ENCODE assay signal across 8 mouse cellular contexts in genomic region chr5:129942073-129942939, GRCm38 (mm10). TPM values are rescaled to one million over a fixed set of nuclear protein-coding genes. Genes with fewer than 3 reads are reported as not detected.
A peak's percentile ranks its signal among the peaks of the same experiment; 100 is the strongest.
DNase-seq lines count a peak whose midpoint lies in the region; ATAC-seq lines count a peak whose summit lies in the region.
"Not testable (repeated sequence)": the region's sequence is repeated elsewhere in the genome, so short reads cannot be mapped to it uniquely, and the experiment has no call there.

No protein-coding gene starts in this region.

- H3K27ac ChIP-seq in embryonic facial prominence, embryonic 10.5 days (replicated peaks): peak overlapping the region; percentile 90
- peak overlapping the region; percentile 73 for H3K27ac ChIP-seq in intestine, embryonic 15.5 days

- ATAC-seq in intestine, embryonic 15.5 days: peak; percentile 52
- ATAC-seq in megakaryocyte-erythroid progenitor cell, adult 5-6 weeks (replicated peaks; ENCODE audit: low FRiP score, low TSS enrichment, poor library complexity, severe bottlenecking): 0 out of 2 replicates have a peak, but pooled peaks have one; percentile 4

- not testable (repeated sequence) for H3K9me3 ChIP-seq in embryonic facial prominence, embryonic 10.5 days; intestine, embryonic 15.5 days

- H3K27me3 ChIP-seq in embryonic facial prominence, embryonic 10.5 days (replicated peaks; ENCODE audit: low read depth, poor library complexity, severe bottlenecking); intestine, embryonic 15.5 days (replicated peaks): not testable (repeated sequence)

- intact Hi-C loops in left cerebral cortex, postnatal 36 days (cut with DNase I): loop anchor here (5.0 kb wide), 1 partner anchor 35 kb away; the partner anchor contains the start of gene Nupr1l

- peak; percentile 31 for DNase-seq in adrenal gland, adult 8-10 months
- DNase-seq in embryonic facial prominence, embryonic 10.5 days (ENCODE audit: low spot score): peak; percentile 57
- DNase-seq in gastrocnemius, postnatal 4 days (ENCODE audit: low spot score in 2 of 2): peak; percentile 25 to 28
- peak; percentile 22 to 28 for DNase-seq in left cerebral cortex, postnatal 36 days (ENCODE audit: low spot score in 2 of 2)
- DNase-seq in right cerebral cortex, postnatal 14 days: peak; percentile 23
- peak; percentile 46 for DNase-seq in yolk sac, embryonic 10.5 days (ENCODE audit: low spot score)

- H3K36me3 ChIP-seq in embryonic facial prominence, embryonic 10.5 days (replicated peaks): peaks cover 23% of the 10 kb centered on the region
- H3K36me3 ChIP-seq in intestine, embryonic 15.5 days: not testable (repeated sequence)

- 2% methylated on average over 55 of the region's 82 CpGs for WGBS in embryonic facial prominence, embryonic 10.5 days
- 1% methylated on average over 45 of the region's 82 CpGs for WGBS in intestine, embryonic 15.5 days

- peak overlapping the region; percentile 91 for H3K9ac ChIP-seq in intestine, embryonic 15.5 days

- peak overlapping the region; percentile 96 for H3K4me3 ChIP-seq in embryonic facial prominence, embryonic 10.5 days
- peak overlapping the region; percentile 89 for H3K4me3 ChIP-seq in intestine, embryonic 15.5 days (replicated peaks)

- H3K4me2 ChIP-seq in intestine, embryonic 15.5 days (replicated peaks): peak overlapping the region; percentile 77

- peaks cover 15% of the 10 kb centered on the region for H3K4me1 ChIP-seq in embryonic facial prominence, embryonic 10.5 days
- not testable (repeated sequence) for H3K4me1 ChIP-seq in intestine, embryonic 15.5 days (replicated peaks)

RNA-seq across cellular contexts. Expression of gene Vkorc1l1, which starts 0.5 kb away (rescaled TPM):
- 10 to 100 TPM; 29.2 to 38.6 (median 34.6) TPM for total RNA-seq in adrenal gland, adult 8-10 months (2022)
- polyA plus RNA-seq in embryonic facial prominence, embryonic 10.5 days (2016; fragmentation: Nextera tagmentation; extraction: Ambion mirVana): 29.2 and 34.7 TPM in 2 replicates
- total RNA-seq in gastrocnemius, postnatal 4 days (2021): 10 to 100 TPM; 21.3 to 22.0 TPM
- 26.5 and 30.9 TPM in 2 replicates for polyA plus RNA-seq in intestine, embryonic 15.5 days (2015; fragmentation: Nextera tagmentation; extraction: Ambion mirVana)
- 10 to 100 TPM; 45.5 to 45.8 TPM for total RNA-seq in left cerebral cortex, postnatal 36 days (2021)
- 60.1 and 75.7 TPM in 2 replicates for total RNA-seq in megakaryocyte-erythroid progenitor cell, adult 5-6 weeks (2014; fragmentation: Nextera tagmentation)
- 61.7 and 81.5 TPM in 2 replicates for total RNA-seq in megakaryocyte-erythroid progenitor cell, adult 5-6 weeks (2017)

RNA-seq across cellular contexts. Expression of gene Nupr1l, which starts 34.0 kb away (rescaled TPM):
- total RNA-seq in adrenal gland, adult 8-10 months (2022): 1 to 10 TPM; 3.3 to 7.2 (median 5.0) TPM
- polyA plus RNA-seq in embryonic facial prominence, embryonic 10.5 days (2016; fragmentation: Nextera tagmentation; extraction: Ambion mirVana): 3.5 and 3.7 TPM in 2 replicates
- 1 to 10 TPM; 1.5 to 1.8 TPM for total RNA-seq in gastrocnemius, postnatal 4 days (2021)
- 1.8 and 1.9 TPM in 2 replicates for polyA plus RNA-seq in intestine, embryonic 15.5 days (2015; fragmentation: Nextera tagmentation; extraction: Ambion mirVana)
- 1 to 10 TPM; 1.1 to 3.8 TPM for total RNA-seq in left cerebral cortex, postnatal 36 days (2021)
- 2.7 and 15.3 TPM in 2 replicates for total RNA-seq in megakaryocyte-erythroid progenitor cell, adult 5-6 weeks (2014; fragmentation: Nextera tagmentation)
- total RNA-seq in megakaryocyte-erythroid progenitor cell, adult 5-6 weeks (2017): 0.75 and 1.1 TPM in 2 replicates

RNA-seq across cellular contexts. Expression of gene Phkg1, which starts 44.0 kb away (rescaled TPM):
- total RNA-seq in adrenal gland, adult 8-10 months (2022): 1 to 10 TPM in 3 of 4 experiments, under 1 TPM in 1; 0.49 to 2.6 (median 1.1) TPM
- polyA plus RNA-seq in embryonic facial prominence, embryonic 10.5 days (2016; fragmentation: Nextera tagmentation; extraction: Ambion mirVana): 0.11 and 0.19 TPM in 2 replicates
- total RNA-seq in gastrocnemius, postnatal 4 days (2021): 10 to 100 TPM; 85.0 to 98.6 TPM
- 0.08 and 0.16 TPM in 2 replicates for polyA plus RNA-seq in intestine, embryonic 15.5 days (2015; fragmentation: Nextera tagmentation; extraction: Ambion mirVana)
- total RNA-seq in left cerebral cortex, postnatal 36 days (2021): 10 to 100 TPM; 13.8 to 16.3 TPM
- 0.33 and 0.45 TPM in 2 replicates for total RNA-seq in megakaryocyte-erythroid progenitor cell, adult 5-6 weeks (2014; fragmentation: Nextera tagmentation)
- 1.4 TPM in 2 replicates for total RNA-seq in megakaryocyte-erythroid progenitor cell, adult 5-6 weeks (2017)

RNA-seq across cellular contexts. Expression of gene Zbed5, which starts 46.8 kb away (rescaled TPM):
- total RNA-seq in adrenal gland, adult 8-10 months (2022): 1 to 10 TPM; 1.5 to 3.3 (median 2.0) TPM
- 7.4 and 7.7 TPM in 2 replicates for polyA plus RNA-seq in embryonic facial prominence, embryonic 10.5 days (2016; fragmentation: Nextera tagmentation; extraction: Ambion mirVana)
- total RNA-seq in gastrocnemius, postnatal 4 days (2021): 1 to 10 TPM; 1.5 to 2.0 TPM
- 2.4 and 3.2 TPM in 2 replicates for polyA plus RNA-seq in intestine, embryonic 15.5 days (2015; fragmentation: Nextera tagmentation; extraction: Ambion mirVana)
- total RNA-seq in left cerebral cortex, postnatal 36 days (2021): 1 to 10 TPM; 5.1 to 5.6 TPM
- 0.98 and 2.6 TPM in 2 replicates for total RNA-seq in megakaryocyte-erythroid progenitor cell, adult 5-6 weeks (2014; fragmentation: Nextera tagmentation)
- total RNA-seq in megakaryocyte-erythroid progenitor cell, adult 5-6 weeks (2017): 2.1 and 4.7 TPM in 2 replicates

RNA-seq across cellular contexts. Expression of gene Chchd2, which starts 55.0 kb away (rescaled TPM):
- total RNA-seq in adrenal gland, adult 8-10 months (2022): 1,000 to 10,000 TPM in 1 of 4 experiments, 100 to 1,000 TPM in 3; 716 to 1,044 (median 882) TPM
- 1,193 and 1,199 TPM in 2 replicates for polyA plus RNA-seq in embryonic facial prominence, embryonic 10.5 days (2016; fragmentation: Nextera tagmentation; extraction: Ambion mirVana)
- 100 to 1,000 TPM; 413 to 416 TPM for total RNA-seq in gastrocnemius, postnatal 4 days (2021)
- polyA plus RNA-seq in intestine, embryonic 15.5 days (2015; fragmentation: Nextera tagmentation; extraction: Ambion mirVana): 990 and 1,082 TPM in 2 replicates
- total RNA-seq in left cerebral cortex, postnatal 36 days (2021): 100 to 1,000 TPM; 406 to 444 TPM
- total RNA-seq in megakaryocyte-erythroid progenitor cell, adult 5-6 weeks (2014; fragmentation: Nextera tagmentation): 465 and 490 TPM in 2 replicates
- 208 and 245 TPM in 2 replicates for total RNA-seq in megakaryocyte-erythroid progenitor cell, adult 5-6 weeks (2017)

Comparison
In these comparisons a context has a peak if more than half of its experiments do, and no peak if none do; other contexts are left out.
1. Peak in every context shown above with its lines: DNase-seq, ATAC-seq, H3K4me3 ChIP-seq and H3K27ac ChIP-seq.
2. RNA of gene Phkg1, which starts 44.0 kb away (total RNA-seq): 85.0 to 98.6 TPM in gastrocnemius, postnatal 4 days; 13.8 to 16.3 TPM in left cerebral cortex, postnatal 36 days, 0.33 to 1.4 TPM in megakaryocyte-erythroid progenitor cell, adult 5-6 weeks and 0.49 to 2.6 TPM in adrenal gland, adult 8-10 months; every median in the first group is over 4 times any median in the second.